Mouse (Mus musculus): ENCODE measurements at regions not wholly inside any gene's neighbourhood (a gene's known extent, or its start where the extent isn't known, plus 50 kb on each side); places are given as distances from the start of the nearest gene placed in this dataset.
"Not testable (repeated sequence)": the region's sequence is repeated elsewhere in the genome, so short reads cannot be mapped to it uniquely, and the experiment has no call there.

DNA sequence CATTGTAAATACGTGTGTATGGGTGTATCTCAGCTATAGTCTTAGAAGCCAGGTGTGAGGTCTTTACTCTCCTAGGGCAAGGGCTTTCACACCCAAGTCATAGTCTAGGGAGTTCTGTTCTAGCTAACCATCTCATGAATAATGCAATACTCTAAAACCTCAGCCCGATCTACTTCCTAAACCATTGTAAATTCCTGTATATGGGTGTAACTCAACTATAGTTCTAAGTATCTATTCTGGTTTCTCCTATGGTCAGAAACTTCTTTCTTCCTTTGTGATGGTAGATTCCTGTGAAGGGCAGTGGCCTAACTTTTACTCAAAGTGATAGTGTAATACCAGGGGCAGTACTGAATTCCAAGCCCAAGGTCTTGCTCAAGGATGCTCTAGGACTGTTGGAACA is 58.7 kb upstream of the Srd5a3 start:
- not testable (repeated sequence) for DNase-seq (ENCODE audit: low spot score)

DNA sequence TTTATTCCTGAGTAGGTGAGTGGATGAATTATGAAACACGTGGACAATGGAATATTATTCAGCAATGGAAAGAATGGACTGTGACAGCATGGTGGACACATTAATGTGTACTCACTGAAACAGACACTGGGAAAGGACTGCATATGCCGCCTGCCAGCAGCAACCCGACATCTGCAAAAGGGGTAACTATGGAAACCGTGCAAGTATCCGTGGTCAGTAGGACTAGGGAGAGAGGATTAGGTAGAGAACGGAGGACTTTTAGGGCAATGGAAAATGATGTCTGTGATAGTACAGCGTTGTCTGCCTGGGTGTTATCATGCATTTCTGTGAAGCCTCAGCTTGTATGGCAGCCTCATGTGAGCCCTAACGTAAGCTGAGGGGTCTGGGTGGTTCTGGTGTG is 59.6 kb upstream of the Srd5a3 start:
- no peak for DNase-seq (ENCODE audit: low spot score)

DNA sequence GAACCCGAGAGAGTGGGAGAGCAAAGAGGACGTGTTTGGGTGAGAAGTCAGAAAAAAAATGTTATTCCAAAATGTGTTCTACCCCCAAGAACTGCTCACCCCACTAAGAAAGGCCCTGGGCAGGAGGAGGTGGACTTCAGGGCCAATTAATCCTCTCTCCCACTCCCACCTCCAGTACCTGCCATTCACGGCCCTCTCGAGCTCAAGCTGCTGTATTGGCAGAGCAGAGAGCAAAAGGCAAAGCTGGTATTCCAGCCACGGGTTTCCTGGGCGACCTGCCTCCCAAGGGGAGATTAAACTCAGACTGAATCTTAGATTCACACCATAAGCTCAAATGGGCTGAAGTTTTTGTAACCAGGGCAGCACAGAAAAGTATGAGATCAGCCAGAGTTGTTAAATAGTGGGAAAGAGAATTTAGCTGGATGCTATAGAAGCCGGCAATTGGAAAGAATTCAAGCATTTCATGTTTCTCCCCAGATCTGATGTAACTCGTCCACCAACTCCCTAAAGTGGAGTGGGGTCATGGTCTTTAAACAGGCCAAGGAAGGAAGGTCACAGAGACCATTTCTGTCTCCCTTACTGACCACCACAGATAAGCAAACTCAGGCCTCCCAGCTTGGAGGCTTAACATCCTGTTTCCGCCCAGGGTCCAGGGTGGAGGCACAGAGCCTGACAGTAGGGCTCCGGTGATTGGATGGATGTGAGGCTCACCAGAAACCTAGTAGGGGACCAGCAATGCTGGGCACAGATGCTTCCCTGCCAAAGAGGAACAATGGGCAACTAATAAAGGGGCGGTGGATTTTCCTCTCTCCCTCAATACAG is 60.7 kb upstream of the Srd5a3 start:
- no peak for DNase-seq (ENCODE audit: low spot score)

DNA sequence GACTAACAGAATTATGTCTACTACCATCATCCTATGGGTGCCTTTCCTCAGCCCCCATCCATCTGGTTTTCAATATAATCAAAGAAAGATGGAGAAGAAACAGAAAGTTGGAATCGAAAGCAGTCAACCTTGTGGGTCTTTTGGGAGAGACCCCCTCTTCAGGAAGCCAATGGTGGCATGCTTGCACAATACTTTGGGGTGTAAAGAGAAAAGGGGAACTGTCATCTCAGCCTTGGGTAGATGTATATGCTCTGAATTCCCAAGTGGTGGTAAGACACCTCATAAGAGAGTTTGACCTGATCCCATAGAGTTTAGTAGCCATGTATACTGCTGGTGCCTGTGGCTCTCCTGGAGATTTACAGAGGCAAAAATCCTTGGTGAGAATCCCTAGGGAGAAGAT is 61.6 kb upstream of the Srd5a3 start:
- no peak for DNase-seq (ENCODE audit: low spot score)

DNA sequence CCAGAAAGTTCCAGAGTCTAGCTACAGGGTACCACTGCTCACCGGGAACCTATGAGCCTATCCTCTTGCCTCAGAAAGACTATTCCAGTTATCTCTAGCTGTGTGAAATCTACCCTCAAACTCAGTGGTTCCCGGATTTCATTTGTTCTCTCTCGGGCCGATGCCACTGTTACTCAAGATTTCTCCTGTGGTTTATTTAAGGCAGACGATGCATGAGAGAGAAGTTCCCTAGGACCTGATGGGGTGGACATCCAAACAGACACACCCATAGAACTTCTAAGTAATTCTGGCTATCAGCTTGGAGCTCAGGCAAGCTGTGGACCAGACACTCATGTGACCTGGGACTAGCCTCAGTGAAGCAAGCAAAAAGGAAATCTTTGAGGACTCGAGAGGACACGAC is 63.8 kb upstream of the Srd5a3 start:
- DNase-seq (ENCODE audit: low spot score) = no peak

DNA sequence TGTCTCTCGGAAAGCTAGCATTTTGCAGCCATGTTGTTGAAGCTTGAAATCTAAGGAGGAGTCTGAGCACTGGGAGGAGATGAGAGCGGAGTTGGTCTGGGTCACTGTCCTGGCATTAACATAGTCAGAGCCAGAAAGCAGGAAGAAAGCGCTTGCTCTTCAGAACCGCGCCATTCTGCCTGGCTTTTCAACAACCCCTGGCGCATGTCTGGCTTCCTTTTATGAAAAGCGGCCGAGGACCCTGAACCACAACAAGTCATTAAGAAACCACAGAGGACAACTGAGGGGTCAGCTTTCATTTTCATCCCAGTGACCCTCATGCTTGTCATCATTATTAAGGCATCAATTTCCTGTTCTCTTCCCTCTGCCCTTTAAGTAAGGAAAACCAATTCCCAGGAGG is 64.7 kb upstream of the Srd5a3 start:
- no peak for DNase-seq (ENCODE audit: low spot score)

DNA sequence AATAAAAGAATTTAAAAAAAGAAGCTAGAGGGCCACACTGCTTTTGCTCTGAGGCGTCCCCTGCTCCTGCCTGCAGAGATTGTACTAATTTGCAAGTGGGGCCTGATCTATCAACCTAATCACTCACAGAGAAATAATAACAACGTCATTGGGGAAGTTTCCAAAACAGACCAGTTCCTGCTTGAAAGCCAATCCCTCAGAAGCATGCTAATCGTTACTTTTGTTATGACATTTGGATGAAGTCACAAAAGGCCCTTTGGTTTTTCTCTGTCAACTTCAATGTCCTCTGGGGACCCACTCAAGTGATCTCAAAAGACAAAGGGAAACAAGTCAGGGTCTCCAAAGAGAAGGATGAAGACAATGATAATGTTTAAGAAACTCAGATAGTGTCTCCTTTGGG is 72.2 kb upstream of the Srd5a3 start:
- DNase-seq (ENCODE audit: low spot score) = no peak

DNA sequence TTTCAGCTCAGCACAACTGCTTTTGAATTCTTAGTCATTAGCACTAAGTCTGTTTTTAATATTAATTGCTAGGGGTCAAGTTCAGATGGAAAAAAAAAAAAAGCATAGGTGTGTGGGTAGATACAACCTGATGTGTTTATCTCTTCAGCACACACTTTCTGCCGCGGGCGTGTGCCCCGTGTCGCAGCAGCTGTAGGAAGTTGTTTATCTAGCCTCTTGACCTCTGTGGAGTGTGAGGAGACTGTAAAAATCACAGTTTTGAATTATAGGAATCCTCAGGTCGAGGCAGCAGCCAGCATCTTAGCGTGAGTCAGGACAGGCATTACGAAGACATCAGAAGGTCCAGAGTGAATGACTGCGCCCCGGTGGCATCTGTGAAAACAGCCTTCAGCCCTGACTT is 72.8 kb upstream of the Srd5a3 start:
- DNase-seq (ENCODE audit: low spot score) = no peak

DNA sequence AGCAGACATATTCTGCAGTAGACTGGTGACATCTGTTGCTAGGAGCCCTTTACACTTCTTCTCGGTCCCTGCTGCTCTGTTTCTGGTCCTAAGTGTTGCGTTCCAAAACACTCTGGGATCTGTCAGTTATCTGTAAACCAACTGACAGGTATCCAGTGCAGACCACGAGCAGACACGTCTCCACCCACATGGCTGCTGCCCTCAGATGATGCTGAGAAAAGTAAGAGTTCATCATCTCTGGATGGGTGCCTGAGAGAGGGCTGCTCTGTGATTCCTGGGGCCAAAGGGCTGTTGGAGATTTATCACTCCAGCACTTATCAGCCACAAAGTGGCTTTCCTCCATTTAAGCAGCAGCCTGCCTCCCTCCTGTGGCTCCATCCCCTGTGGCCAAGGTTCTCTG is 74.3 kb upstream of the Srd5a3 start:
- DNase-seq (ENCODE audit: low spot score) = no peak

DNA sequence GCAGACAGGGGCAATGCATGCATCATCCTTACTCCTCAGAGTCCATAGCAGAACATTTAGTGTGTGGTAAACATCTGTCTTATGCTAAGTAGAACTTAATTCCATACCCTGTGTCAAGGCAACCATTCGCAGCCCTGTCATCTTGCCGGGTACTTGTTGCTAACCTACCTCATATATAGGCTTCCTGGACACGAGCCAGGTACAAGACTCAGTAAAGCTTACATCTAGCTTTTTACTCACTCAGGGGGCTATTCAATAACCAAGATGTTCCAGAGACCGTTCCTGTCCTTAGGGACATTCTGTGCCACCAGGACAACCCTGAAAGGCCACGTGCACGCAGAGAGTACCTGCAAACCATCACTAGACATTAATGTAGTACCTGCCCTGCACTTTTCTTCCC is 74.8 kb upstream of the Srd5a3 start:
- no peak for DNase-seq (ENCODE audit: low spot score)

DNA sequence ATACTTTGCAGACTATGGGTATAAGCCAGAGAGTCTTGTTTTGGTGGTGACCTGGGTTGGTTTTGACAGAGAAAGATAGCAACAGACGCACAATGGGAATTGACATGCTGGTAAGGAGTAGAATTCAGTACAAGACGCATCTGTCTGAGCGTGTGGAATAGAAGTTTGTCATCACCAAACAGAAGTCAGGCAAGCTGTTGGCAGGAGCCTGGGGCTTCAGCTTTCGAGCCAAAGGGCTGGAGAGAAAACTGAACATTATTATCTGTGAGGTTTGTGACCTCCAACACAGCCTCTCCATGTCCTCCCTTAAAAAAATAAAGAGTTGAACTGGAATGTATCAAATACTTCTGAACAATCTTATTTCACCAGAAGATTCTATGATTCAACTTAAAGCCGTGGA is 75.4 kb upstream of the Srd5a3 start:
- DNase-seq (ENCODE audit: low spot score) = peak; percentile 16

DNA sequence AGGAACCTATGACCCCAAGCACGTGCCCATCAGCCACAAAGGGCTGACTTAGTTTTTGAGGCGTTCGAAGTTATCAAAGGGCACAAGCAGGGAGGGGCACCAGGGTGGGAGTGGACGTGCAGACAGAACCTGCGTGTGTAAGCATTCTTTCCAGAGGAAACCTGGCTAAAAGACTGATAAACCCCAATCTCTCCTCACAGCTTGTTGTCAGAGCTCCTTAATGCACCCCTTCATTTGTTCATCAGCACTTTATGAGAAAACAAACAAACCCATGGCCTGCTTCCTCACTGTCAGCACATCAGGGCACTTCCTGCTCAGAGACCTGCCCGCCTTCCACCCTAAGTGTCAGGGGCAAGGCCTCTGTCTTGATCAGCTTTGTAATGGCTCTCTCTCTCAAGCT is 76.6 kb upstream of the Srd5a3 start:
- DNase-seq (ENCODE audit: low spot score) = no peak

DNA sequence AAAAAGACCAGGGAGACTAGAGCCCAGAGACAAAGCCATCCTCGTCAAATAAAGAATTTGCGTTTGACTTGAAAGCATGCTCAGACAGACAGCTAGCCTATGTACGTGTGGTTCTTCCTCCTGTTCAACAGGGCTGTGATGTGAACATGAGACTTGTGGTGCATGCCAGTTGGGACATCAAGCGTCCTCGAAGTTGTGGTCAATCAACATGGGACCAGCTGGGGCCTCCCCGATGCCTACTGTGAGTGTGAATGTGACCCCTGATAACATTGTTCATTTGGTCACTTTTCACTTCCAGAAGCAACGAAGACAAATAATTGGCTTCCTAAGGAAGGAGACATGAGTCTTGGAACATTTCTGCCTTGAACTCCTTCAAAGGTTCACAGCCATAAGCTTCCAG is 79.8 kb upstream of the Kdr start:
- DNase-seq (ENCODE audit: low spot score) = no peak

DNA sequence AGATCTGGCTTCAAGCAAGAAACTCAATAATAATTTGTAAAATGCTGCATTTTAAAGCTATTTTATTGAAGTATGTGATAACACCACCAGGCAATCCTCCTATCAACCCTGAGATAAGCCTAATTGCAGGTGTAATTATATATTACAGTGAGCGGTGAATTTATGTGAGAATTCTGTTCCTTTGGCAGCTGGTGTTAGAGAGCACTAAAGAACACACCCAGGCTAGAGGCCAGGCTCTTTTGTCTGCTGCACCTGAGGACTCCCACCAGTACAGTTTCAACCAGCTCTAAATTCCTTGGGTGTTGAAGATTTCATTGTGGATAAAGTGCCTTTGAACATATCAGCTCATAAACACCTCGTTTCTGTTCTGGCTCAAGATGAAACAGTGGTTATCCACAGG is 77.6 kb upstream of the Kdr start:
- no peak for DNase-seq (ENCODE audit: low spot score)

DNA sequence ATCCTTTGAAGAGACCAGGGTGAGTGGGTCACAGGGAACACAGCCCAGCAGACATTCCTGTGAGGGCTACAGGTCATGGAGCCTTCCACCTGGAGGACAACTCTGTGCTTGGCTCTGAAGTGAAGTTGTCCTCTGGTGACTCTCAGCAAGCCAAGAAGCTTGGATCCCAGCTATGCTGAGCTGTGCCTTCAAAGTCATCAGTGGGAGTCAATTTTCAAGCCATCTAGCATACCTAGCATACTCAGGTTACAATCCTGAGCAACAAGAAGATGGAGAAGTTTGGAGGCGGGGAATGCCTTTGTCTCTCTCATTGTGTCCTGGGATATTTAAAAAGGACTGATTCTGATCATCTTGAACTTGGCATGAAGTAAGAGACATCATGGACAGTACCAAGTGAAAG is 74.5 kb upstream of the Kdr start:
- DNase-seq (ENCODE audit: low spot score) = no peak

DNA sequence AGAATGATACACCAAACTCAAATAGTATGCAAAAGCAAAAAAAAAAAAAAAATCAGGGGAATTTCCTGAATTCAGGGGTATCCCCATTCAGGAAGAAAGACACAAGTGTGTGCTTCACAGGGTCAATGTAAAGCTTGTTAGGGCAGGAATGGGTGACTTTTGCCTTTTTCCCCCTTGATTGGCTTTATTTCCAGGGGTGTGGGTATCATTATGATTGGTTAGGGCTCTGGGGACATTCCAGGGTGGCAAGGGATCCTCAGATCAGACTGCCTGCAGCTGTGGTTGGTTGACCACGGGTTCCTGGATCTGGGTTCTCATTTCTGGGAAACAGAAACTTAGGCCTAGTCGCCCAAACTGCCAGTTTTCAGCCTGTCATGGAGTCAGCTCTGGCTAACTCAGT is 73.4 kb upstream of the Kdr start:
- DNase-seq (ENCODE audit: low spot score) = no peak

DNA sequence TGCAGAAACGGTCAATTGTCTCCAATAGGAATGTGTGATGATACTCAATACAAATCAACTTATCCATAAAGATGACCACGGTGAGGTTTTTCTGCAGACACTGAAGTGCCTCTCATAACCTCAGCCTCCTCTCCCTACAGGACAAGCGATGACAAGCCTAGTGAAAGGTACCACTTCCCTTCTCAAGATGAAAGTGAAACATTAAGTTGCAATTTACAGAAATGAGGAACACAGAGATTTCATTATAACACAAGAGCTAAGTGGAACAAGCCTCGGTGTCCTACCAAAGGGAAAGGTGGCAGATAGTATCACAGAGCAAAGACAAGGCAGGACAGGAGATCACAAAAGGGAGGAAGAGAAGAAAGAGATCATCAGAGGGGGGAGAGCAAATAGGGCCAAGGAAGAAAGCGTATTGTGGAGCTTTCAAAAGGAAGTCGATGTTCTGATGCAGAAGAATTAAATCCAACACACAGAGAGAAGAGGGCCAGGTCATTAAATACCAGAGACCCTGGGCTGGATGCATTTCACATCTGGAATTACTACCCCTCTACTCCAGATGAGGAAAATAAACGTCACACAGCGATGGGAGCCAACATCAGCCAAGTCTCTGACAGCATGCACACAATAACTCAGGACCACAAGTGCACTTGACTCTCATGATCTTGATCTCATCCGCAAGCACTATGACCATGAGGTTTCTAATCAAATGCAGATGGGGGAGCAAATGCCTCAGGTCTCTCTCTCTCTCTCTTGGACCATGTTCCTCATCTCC is 70.0 kb upstream of the Kdr start:
- no peak for DNase-seq (ENCODE audit: low spot score)

DNA sequence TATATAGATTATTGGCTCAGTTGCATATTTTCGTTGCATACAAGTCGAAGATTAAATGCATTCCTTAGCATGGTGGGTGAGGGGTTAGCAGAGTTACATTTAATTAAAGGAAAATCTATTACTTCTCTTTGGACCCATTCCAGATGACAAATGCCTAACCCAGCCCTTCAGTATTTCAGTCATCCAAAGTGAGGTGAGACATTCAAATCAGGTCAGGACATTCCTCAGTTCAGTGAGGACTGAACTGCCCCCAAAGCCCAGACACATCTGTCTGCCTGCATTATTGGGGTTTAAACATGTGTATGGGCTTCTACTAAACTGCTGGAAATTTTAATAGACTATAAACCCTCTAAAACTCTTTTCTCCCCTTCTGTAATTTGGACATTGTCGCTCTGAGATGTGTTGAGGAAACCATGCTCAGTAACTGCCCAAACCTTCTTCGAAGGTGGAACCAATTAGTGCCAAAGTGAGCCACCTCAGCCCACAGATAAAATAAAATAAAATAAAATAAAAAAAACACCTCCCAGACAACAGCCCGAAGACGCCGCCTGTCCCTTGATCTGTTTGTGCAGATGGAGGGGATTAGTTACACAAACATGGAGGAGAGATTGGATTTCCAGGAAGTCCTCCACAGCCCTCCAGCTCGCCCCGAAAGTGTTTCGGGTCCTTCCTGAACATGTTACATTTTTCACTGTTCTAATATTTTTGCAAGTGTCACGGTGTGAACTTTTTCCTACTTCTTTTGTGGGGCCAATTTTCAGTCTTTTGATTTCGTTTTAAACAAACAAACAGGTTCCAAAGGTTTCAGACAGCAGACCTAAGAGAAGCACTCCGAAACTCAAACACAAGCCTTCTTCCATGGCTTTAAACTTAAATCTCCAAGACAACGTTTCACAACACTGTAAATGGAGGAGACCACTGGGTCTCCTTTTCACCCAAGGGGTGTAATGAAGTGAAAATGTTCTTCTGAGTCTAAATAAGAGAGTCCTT is 65.6 kb upstream of the Kdr start:
- DNase-seq (ENCODE audit: low spot score) = no peak

DNA sequence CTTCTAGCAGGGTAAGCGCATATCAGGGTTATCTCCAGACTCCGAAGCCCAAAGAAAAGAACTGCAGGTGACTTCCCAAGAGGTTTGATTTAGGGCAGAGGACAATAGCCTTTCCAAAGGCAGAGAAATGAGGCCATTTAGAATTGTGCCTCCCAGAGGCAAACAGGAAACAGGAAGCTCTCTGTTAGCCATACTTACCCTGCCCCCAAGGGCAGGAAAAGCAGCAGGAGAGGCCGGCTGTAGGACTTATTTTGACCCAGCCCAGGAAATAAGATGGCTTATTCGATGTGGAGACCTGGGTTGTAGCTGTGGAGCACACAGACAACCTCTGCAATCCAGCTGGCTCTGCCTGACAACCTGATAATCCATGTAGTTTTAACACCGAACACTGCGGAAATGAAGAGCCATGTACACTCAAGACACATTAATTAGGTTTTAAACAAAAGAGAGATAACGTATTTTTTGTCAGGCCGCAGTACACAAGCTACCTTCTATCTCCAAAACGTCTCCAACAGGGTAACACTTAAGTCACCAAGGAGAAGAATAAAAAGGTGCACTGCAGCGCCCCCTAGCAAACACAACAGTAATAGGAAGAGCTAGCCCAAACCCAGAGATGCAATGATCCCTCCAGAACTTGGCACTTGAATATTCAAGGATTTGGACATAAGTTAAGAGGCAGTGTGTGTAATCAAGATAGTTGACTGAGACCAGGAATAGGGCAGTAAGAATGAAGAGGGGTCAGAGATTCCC is 62.4 kb upstream of the Kdr start:
- peak; percentile 6 for DNase-seq (ENCODE audit: low spot score)

DNA sequence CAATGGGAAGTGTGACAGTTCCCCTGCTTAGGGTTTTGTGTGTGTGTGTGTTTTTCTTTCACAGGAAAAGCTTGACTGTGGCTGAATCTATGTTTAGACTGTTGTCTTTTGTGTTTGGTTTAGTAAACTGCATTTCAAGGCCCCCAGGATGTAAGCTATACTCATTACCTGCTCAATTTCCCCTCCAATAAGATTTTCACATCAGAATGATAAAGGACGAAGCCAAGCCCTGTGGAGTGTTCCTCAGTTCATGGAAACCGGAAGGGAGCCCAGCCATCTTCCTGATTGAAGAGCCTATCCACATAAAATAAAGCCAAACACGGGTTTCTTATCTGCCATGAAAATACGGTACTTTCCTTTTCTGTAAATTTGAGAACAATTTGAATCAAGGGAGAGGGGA is 50.5 kb upstream of the Kdr start:
- DNase-seq (ENCODE audit: low spot score) = no peak
